In genomic region chr19:5424092-5424781, GRCm38 (mm10) we compare ENCODE assay signal across 8 mouse cellular contexts. TPM values are rescaled to one million over a fixed set of nuclear protein-coding genes. Genes with fewer than 3 reads are reported as not detected.
DNase-seq lines count a peak whose midpoint lies in the region; ATAC-seq and TF ChIP-seq lines count a peak whose summit lies in the region.

No protein-coding gene starts in this region.

- TF ChIP-seq POLR2A in MEL (IDR thresholded peaks at IDR 0.05; ENCODE audit: control insufficient read depth in 1 of 2, insufficient read depth in 1 of 2, low read depth in 1 of 2, low read length in 2 of 2, poor library complexity in 1 of 2): peak; percentile 47 to 50; a peak in 2 of 4 replicates

- TF ChIP-seq RAD21 in MEL (IDR thresholded peaks at IDR 0.05; ENCODE audit: low read depth, low read length): no peak

- ATAC-seq in forebrain, embryonic 14.5 days: peak; percentile 67
- ATAC-seq in hematopoietic stem cell, adult 5-6 weeks (replicated peaks in 1 of 2; ENCODE audit: insufficient read depth in 1 of 2, low FRiP score in 2 of 2, low TSS enrichment in 1 of 2, low read depth in 1 of 2, poor library complexity in 2 of 2, severe bottlenecking in 2 of 2): peak; percentile 34 to 42; a peak in 3 of 4 replicates

- H3K27me3 ChIP-seq in MEL (ENCODE audit: control insufficient read depth in 1 of 2, insufficient read depth in 2 of 2, low read length in 2 of 2): no peaks in the 10 kb centered on the region
- no peaks in the 10 kb centered on the region for H3K27me3 ChIP-seq in forebrain, embryonic 14.5 days (replicated peaks; ENCODE audit: control insufficient read depth, insufficient read depth, low read length)
- no peaks in the 10 kb centered on the region for H3K27me3 ChIP-seq in megakaryocyte, embryonic 14.5 days (replicated peaks)

- H3K4me1 ChIP-seq in MEL (ENCODE audit: control insufficient read depth in 1 of 2, insufficient read depth in 2 of 2, low read length in 2 of 2): peaks cover 0 to 13% of the 10 kb centered on the region in 2 experiments; a peak in 1 of 4 replicates
- H3K4me1 ChIP-seq in forebrain, embryonic 14.5 days (ENCODE audit: control insufficient read depth, insufficient read depth, low read length): peaks cover 16% of the 10 kb centered on the region
- peaks cover 62% of the 10 kb centered on the region for H3K4me1 ChIP-seq in megakaryocyte, embryonic 14.5 days

- TF ChIP-seq EP300 in MEL (IDR thresholded peaks at IDR 0.05; ENCODE audit: low read depth in 1 of 2, low read length in 2 of 2): no peak

- peak overlapping the region; percentile 71 for H3K4me2 ChIP-seq in forebrain, embryonic 14.5 days (ENCODE audit: low read length)

- H3K9me3 ChIP-seq in MEL (replicated peaks; ENCODE audit: insufficient read depth, low read length): no peaks in the 10 kb centered on the region
- H3K9me3 ChIP-seq in forebrain, embryonic 14.5 days (replicated peaks; ENCODE audit: control insufficient read depth, low read length): no peaks in the 10 kb centered on the region
- no peaks in the 10 kb centered on the region for H3K9me3 ChIP-seq in megakaryocyte, embryonic 14.5 days

- peaks cover 0 to 2% of the 10 kb centered on the region in 2 experiments; a peak in 2 of 4 replicates for H3K36me3 ChIP-seq in MEL (ENCODE audit: control insufficient read depth in 1 of 2, insufficient read depth in 2 of 2, low read length in 2 of 2)
- H3K36me3 ChIP-seq in forebrain, embryonic 14.5 days (ENCODE audit: control insufficient read depth, insufficient read depth, low read length): peaks cover 38% of the 10 kb centered on the region
- H3K36me3 ChIP-seq in megakaryocyte, embryonic 14.5 days (replicated peaks; ENCODE audit: low read length): peaks cover 65% of the 10 kb centered on the region

- H3K27ac ChIP-seq in MEL (ENCODE audit: control insufficient read depth, low read depth, low read length): peak overlapping the region; percentile 84
- peak overlapping the region; percentile 88 for H3K27ac ChIP-seq in forebrain, embryonic 14.5 days (ENCODE audit: low read depth, low read length)

- H3K4me3 ChIP-seq in MEL (ENCODE audit: control insufficient read depth in 1 of 2, insufficient read depth in 1 of 2, low read depth in 2 of 2, low read length in 2 of 2): peak overlapping the region; percentile 94 to 95
- peak overlapping the region; percentile 88 for H3K4me3 ChIP-seq in forebrain, embryonic 14.5 days (ENCODE audit: low read depth, low read length)
- H3K4me3 ChIP-seq in megakaryocyte, embryonic 14.5 days (replicated peaks): peak overlapping the region; percentile 100

- TF ChIP-seq CTCF in MEL (IDR thresholded peaks at IDR 0.05 in 2 of 3, conservative IDR thresholded peaks at IDR 0.05 in 1 of 3; ENCODE audit: control insufficient read depth in 1 of 3, insufficient read depth in 1 of 3, low read depth in 2 of 3, low read length in 3 of 3, poor library complexity in 1 of 3, severe bottlenecking in 1 of 3): no peak

- DNase-seq in MEL (ENCODE audit: low read depth, low spot score): peak; percentile 86
- DNase-seq in c-Kit-positive CD71-positive TER-119-positive erythroid progenitor cells, embryonic 14.5 days (ENCODE audit: low spot score): peak; percentile 37
- peak; percentile 71 for DNase-seq in forebrain, embryonic 14.5 days (ENCODE audit: low spot score)
- DNase-seq in layer of hippocampus, postnatal 14 days (ENCODE audit: low spot score in 2 of 2): peak; percentile 63 to 69
- DNase-seq in right cerebral cortex, postnatal 36 days (ENCODE audit: low spot score in 2 of 2): peak; percentile 51 to 55
- DNase-seq in urinary bladder, postnatal 36 days (ENCODE audit: low spot score in 2 of 2): peak; percentile 69 to 72

- WGBS in forebrain, embryonic 14.5 days: 0% methylated on average over 34 of the region's 48 CpGs

- H3K79me2 ChIP-seq in MEL (ENCODE audit: control insufficient read depth, insufficient read depth, low read length, poor library complexity): peaks cover 24% of the 10 kb centered on the region

- H3K9ac ChIP-seq in MEL (ENCODE audit: control insufficient read depth, low read depth, low read length, poor library complexity, severe bottlenecking): peak overlapping the region; percentile 96
- H3K9ac ChIP-seq in forebrain, embryonic 14.5 days (ENCODE audit: low read length): peak overlapping the region; percentile 84

TF ChIP-seq in MEL, 35 proteins besides CTCF, POLR2A, EP300 and RAD21 (continues in another document):
- no peak for TF ChIP-seq MYC (IDR thresholded peaks at IDR 0.05; ENCODE audit: low read depth, low read length)
- peak; percentile 44; the same call in 1 of the 2 replicates for TF ChIP-seq NELFE (IDR thresholded peaks at IDR 0.05; ENCODE audit: low read depth, low read length)
- no peak for TF ChIP-seq SMC3 (IDR thresholded peaks at IDR 0.05; ENCODE audit: low read depth, low read length)
- TF ChIP-seq ETS1 (IDR thresholded peaks at IDR 0.05; ENCODE audit: low read depth, low read length): peak; percentile 3; the same call in 1 of the 2 replicates
- TF ChIP-seq POLR2AphosphoS2 (IDR thresholded peaks at IDR 0.05; ENCODE audit: low read length): no peak
- TF ChIP-seq MAZ (IDR thresholded peaks at IDR 0.05; ENCODE audit: low read depth, low read length): no peak
- TF ChIP-seq RCOR1 (IDR thresholded peaks at IDR 0.05; ENCODE audit: low read depth, low read length): no peak
- TF ChIP-seq ZC3H11A (IDR thresholded peaks at IDR 0.05; ENCODE audit: low read depth, low read length): no peak
- TF ChIP-seq ELF1 (IDR thresholded peaks at IDR 0.05; ENCODE audit: low read depth, low read length): no peak
- TF ChIP-seq MAFK (IDR thresholded peaks at IDR 0.05; ENCODE audit: borderline replicate concordance, low read depth, low read length): no peak
- no peak for TF ChIP-seq ZKSCAN1 (IDR thresholded peaks at IDR 0.05; ENCODE audit: low read depth, low read length)
- TF ChIP-seq BHLHE40 (IDR thresholded peaks at IDR 0.05; ENCODE audit: borderline replicate concordance, low read depth, low read length): no peak
- no peak for TF ChIP-seq CHD2 (IDR thresholded peaks at IDR 0.05; ENCODE audit: low read length)
- no peak for TF ChIP-seq ZMIZ1 (IDR thresholded peaks at IDR 0.05; ENCODE audit: low read depth, low read length)
- TF ChIP-seq GABPA (IDR thresholded peaks at IDR 0.05; ENCODE audit: low read depth, low read length): no peak
- TF ChIP-seq MYB (IDR thresholded peaks at IDR 0.05; ENCODE audit: low read depth, low read length): no peak
- peak; percentile 71; the same call in 1 of the 2 replicates for TF ChIP-seq MAX (IDR thresholded peaks at IDR 0.05; ENCODE audit: low read length)
- no peak for TF ChIP-seq NRF1 (IDR thresholded peaks at IDR 0.05; ENCODE audit: insufficient read depth, low read depth, low read length, poor library complexity, severe bottlenecking)
- no peak for TF ChIP-seq KAT2A (conservative IDR thresholded peaks at IDR 0.05; ENCODE audit: low read depth, low read length)

RNA-seq across cellular contexts. Expression of gene Drap1, which starts 0.5 kb away (rescaled TPM):
- total RNA-seq in MEL (2012; rRNA removed): 160 and 183 TPM in 2 replicates
- 100 to 1,000 TPM in 1 of 2 experiments, not detected in 1; 307 TPM for polyA plus RNA-seq in MEL (2012; ENCODE audit: insufficient read depth in 1 of 2, insufficient read length in 2 of 2, low read depth in 1 of 2, low replicate concordance in 2 of 2, missing spikeins in 1 of 2)
- 255 and 263 TPM in 2 replicates for polyA plus RNA-seq in forebrain, embryonic 14.5 days (2014; fragmentation: Nextera tagmentation; extraction: Ambion mirVana)
- total RNA-seq in hematopoietic stem cell, adult 5-6 weeks (2017): 107 and 122 TPM in 2 replicates
- total RNA-seq in layer of hippocampus, postnatal 14 days (2021): 100 to 1,000 TPM; 269 to 270 TPM
- 369 and 449 TPM in 2 replicates for polyA plus RNA-seq in megakaryocyte, embryonic 14.5 days (2012; ENCODE audit: insufficient read depth, low replicate concordance)

RNA-seq across cellular contexts. Expression of gene AI837181, which starts 0.7 kb away (rescaled TPM):
- 8.4 and 8.9 TPM in 2 replicates for total RNA-seq in MEL (2012; rRNA removed)
- polyA plus RNA-seq in MEL (2012; ENCODE audit: insufficient read depth in 1 of 2, insufficient read length in 2 of 2, low read depth in 1 of 2, low replicate concordance in 2 of 2, missing spikeins in 1 of 2): 10 to 100 TPM in 1 of 2 experiments, not detected in 1; 41.3 TPM
- 36.7 and 46.9 TPM in 2 replicates for polyA plus RNA-seq in forebrain, embryonic 14.5 days (2014; fragmentation: Nextera tagmentation; extraction: Ambion mirVana)
- 14.3 and 15.6 TPM in 2 replicates for total RNA-seq in hematopoietic stem cell, adult 5-6 weeks (2017)
- total RNA-seq in layer of hippocampus, postnatal 14 days (2021): 10 to 100 TPM; 63.0 to 63.6 TPM
- polyA plus RNA-seq in megakaryocyte, embryonic 14.5 days (2012; ENCODE audit: insufficient read depth, low replicate concordance): 100 and 136 TPM in 2 replicates

RNA-seq across cellular contexts. Expression of gene Tsga10ip, which starts 21.9 kb away (rescaled TPM):
- total RNA-seq in MEL (2012; rRNA removed): 0.54 and 0.72 TPM in 2 replicates
- polyA plus RNA-seq in MEL (2012; ENCODE audit: insufficient read depth in 1 of 2, insufficient read length in 2 of 2, low read depth in 1 of 2, low replicate concordance in 2 of 2, missing spikeins in 1 of 2): 1 to 10 TPM in 1 of 2 experiments, not detected in 1; 4.5 TPM
- not detected in 2 replicates for polyA plus RNA-seq in forebrain, embryonic 14.5 days (2014; fragmentation: Nextera tagmentation; extraction: Ambion mirVana)
- total RNA-seq in hematopoietic stem cell, adult 5-6 weeks (2017): 0.30 TPM in 1 of 2 replicates, not detected in the other
- total RNA-seq in layer of hippocampus, postnatal 14 days (2021): under 1 TPM in 1 of 2 experiments, not detected in 1; 0.67 TPM
- 2.6 TPM in 1 of 2 replicates, not detected in the other for polyA plus RNA-seq in megakaryocyte, embryonic 14.5 days (2012; ENCODE audit: insufficient read depth, low replicate concordance)

RNA-seq across cellular contexts. Expression of gene Fosl1, which starts 23.1 kb away (rescaled TPM):
- total RNA-seq in MEL (2012; rRNA removed): 1.1 and 2.0 TPM in 2 replicates
- 1 to 10 TPM in 1 of 2 experiments, not detected in 1; 3.1 TPM for polyA plus RNA-seq in MEL (2012; ENCODE audit: insufficient read depth in 1 of 2, insufficient read length in 2 of 2, low read depth in 1 of 2, low replicate concordance in 2 of 2, missing spikeins in 1 of 2)
- polyA plus RNA-seq in forebrain, embryonic 14.5 days (2014; fragmentation: Nextera tagmentation; extraction: Ambion mirVana): not detected in 2 replicates
- total RNA-seq in hematopoietic stem cell, adult 5-6 weeks (2017): 1.3 and 4.2 TPM in 2 replicates
- total RNA-seq in layer of hippocampus, postnatal 14 days (2021): not detected
- polyA plus RNA-seq in megakaryocyte, embryonic 14.5 days (2012; ENCODE audit: insufficient read depth, low replicate concordance): 4.3 TPM in 1 of 2 replicates, not detected in the other

RNA-seq across cellular contexts. Expression of gene Ccdc85b, which starts 33.5 kb away (rescaled TPM):
- total RNA-seq in MEL (2012; rRNA removed): 3.6 and 4.1 TPM in 2 replicates
- 1 to 10 TPM in 1 of 2 experiments, not detected in 1; 7.6 TPM for polyA plus RNA-seq in MEL (2012; ENCODE audit: insufficient read depth in 1 of 2, insufficient read length in 2 of 2, low read depth in 1 of 2, low replicate concordance in 2 of 2, missing spikeins in 1 of 2)
- polyA plus RNA-seq in forebrain, embryonic 14.5 days (2014; fragmentation: Nextera tagmentation; extraction: Ambion mirVana): 5.9 and 6.4 TPM in 2 replicates
- 2.3 and 4.1 TPM in 2 replicates for total RNA-seq in hematopoietic stem cell, adult 5-6 weeks (2017)
- total RNA-seq in layer of hippocampus, postnatal 14 days (2021): 10 to 100 TPM; 29.9 to 31.8 TPM
- 4.9 and 12.3 TPM in 2 replicates for polyA plus RNA-seq in megakaryocyte, embryonic 14.5 days (2012; ENCODE audit: insufficient read depth, low replicate concordance)

Comparison
In these comparisons a context has a peak if more than half of its experiments do, and no peak if none do; other contexts are left out.
1. Peak in every context shown above with its lines: DNase-seq, ATAC-seq, H3K4me3 ChIP-seq and H3K27ac ChIP-seq.